Mouse (Mus musculus): Measurements from ENCODE around the gene Phc2. TPM values are rescaled to one million over a fixed set of nuclear protein-coding genes. Genes with fewer than 3 reads are reported as not detected.

The Phc2 gene
- polyA plus RNA-seq, 1 experiment from 2014 or later, result 24.5 TPM

DNA sequence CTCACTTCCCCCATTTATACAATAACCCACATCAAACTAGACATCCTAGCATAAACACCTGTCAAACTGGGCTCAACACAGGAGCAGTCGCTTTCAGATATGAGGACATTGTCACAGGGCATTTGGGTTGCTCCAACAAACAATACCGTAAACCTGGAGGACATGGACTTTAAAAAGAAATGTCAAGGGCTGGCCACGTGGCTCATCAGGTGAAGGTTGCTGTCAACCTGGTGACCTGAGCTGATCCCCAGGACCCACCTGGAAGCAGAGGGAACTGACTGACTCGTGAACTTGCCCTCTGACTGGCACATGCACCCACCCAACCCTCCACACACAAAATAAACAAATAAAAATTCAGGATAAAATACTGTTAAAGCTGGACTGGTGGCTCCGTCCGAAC, 33.9 kb upstream of the Phc2 start:
- Histone ChIP-seq H3K4me3 (no peak overlapping the region), H3K4me1 (peaks cover 22% of the 10 kb centered on the region), H3K36me3 (no peaks in the 10 kb centered on the region), H3K9me3 (no peaks in the 10 kb centered on the region), H3K27ac (no peak overlapping the region), H3K27me3 (ENCODE audit: insufficient read depth, poor library complexity, severe bottlenecking) (peaks cover 30% of the 10 kb centered on the region)
- no peak for DNase-seq (ENCODE audit: low spot score)
- WGBS, result 80% methylated on average over 6 of the region's 6 CpGs

DNA sequence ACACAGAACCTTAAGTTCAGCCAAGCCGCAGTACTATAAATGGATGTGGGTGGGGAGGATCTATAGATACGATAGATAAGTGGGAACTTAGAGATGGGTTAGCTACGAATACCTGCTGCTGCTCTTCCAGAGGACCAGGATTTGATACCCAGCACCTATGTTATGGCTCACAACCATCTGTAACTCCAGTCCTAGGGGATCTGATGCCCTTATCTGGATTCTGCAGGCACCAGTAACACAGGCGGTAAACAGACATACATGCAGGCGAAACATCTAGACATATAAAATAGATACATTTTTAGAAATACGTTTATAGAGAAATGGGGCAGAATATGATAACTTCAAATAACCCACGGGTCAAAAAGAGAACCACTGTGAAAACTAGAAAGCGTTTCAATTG, 33.4 kb upstream of the Phc2 start:
- 82% methylated on average over 8 of the region's 8 CpGs for WGBS
- Histone ChIP-seq H3K4me1 (peaks cover 22% of the 10 kb centered on the region), H3K4me3 (no peak overlapping the region), H3K27me3 (ENCODE audit: insufficient read depth, poor library complexity, severe bottlenecking) (peaks cover 25% of the 10 kb centered on the region), H3K36me3 (no peaks in the 10 kb centered on the region), H3K9me3 (no peaks in the 10 kb centered on the region), H3K27ac (no peak overlapping the region)
- DNase-seq (ENCODE audit: low spot score), result no peak

DNA sequence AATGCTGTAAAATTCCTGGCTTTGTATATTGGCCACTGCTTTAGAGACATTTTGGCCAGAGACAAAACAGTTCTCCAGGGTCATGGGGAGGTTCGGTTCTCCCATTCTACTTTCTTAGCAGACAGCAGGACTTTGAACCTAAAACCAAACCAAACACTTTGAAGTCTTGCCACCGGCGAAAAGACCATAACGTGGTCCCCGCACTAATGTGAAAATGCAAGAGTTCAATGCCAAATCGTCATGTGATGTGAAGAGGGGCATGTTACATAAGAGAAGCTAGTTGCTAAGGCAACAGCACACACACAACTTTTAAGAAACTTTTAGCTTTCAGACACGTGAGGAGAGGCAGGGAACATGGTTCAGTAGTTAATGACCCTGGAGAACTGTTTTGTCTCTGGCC, 19.1 kb upstream of the Phc2 start:
- no peak overlapping the region for H3K27ac ChIP-seq
- H3K36me3 ChIP-seq, result no peaks in the 10 kb centered on the region
- WGBS, result 80% methylated on average over 7 of the region's 7 CpGs
- peaks cover 50% of the 10 kb centered on the region for H3K4me1 ChIP-seq
- no peak for DNase-seq (ENCODE audit: low spot score)
- no peaks in the 10 kb centered on the region for H3K9me3 ChIP-seq
- H3K4me3 ChIP-seq, result no peak overlapping the region
- H3K27me3 ChIP-seq (ENCODE audit: insufficient read depth, poor library complexity, severe bottlenecking), result no peaks in the 10 kb centered on the region

DNA sequence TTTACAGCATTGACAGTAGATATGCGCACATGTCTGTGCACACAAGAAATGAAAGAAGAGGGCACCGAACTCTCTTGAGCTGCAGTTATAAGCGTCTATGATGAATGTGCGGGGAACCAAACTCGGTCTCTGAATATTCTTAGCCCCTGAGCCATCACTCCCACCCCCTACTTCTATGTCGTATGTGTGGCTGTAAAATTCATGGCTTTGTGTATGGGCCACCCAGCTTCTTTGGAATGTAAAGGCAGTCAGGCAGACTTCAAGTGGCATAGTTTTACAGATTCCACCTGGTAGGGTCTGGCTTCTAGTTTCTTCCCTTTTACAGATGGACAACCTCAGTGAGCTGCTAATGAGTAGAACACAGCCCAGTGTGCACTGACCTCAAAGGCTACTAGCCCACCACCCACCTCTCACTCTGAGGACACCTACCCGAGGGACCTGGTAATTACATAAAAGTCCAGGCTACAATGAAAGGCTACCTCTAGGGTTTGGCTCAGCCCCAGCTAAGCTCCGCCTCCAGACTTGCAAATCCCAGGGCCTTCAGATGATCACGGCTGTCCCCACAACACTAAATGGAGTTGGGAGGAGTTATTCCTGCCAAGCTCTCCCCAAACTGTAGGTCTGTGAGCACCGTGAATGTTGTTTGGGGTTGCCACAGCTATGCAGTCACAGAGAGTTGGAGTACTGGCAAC, 18.5 kb upstream of the Phc2 start:
- H3K4me3 ChIP-seq, result no peak overlapping the region
- no peaks in the 10 kb centered on the region for H3K27me3 ChIP-seq (ENCODE audit: insufficient read depth, poor library complexity, severe bottlenecking)
- peaks cover 52% of the 10 kb centered on the region for H3K4me1 ChIP-seq
- no peaks in the 10 kb centered on the region for H3K36me3 ChIP-seq
- peak; percentile 74 for DNase-seq (ENCODE audit: low spot score)
- H3K27ac ChIP-seq, result no peak overlapping the region
- 59% methylated on average over 10 of the region's 10 CpGs for WGBS
- no peaks in the 10 kb centered on the region for H3K9me3 ChIP-seq

DNA sequence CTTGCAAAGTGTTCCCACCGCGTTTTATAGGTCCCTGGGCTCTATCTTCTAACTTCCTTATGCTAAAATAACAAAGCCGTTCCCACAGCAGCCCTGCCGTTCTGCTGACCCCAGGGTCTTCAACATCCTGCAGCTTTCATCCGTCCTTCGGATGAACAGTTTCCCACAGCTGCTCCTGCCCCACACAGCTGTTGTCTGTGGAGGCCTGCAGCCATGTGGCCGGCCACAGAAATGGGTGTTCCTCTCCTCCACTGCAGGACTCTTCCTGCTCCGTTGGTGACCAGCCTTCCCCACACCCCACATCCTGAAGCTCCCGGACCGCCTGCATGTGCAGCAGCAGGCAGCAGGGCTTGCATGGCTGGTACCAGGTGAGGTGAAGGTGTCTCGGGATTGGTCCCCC, 17.3 kb upstream of the Phc2 start:
- no peak overlapping the region for H3K4me3 ChIP-seq
- peak; percentile 72 for DNase-seq (ENCODE audit: low spot score)
- H3K27ac ChIP-seq, result peak overlapping the region; percentile 65
- 45% methylated on average over 11 of the region's 11 CpGs for WGBS
- no peaks in the 10 kb centered on the region for H3K36me3 ChIP-seq
- no peaks in the 10 kb centered on the region for H3K27me3 ChIP-seq (ENCODE audit: insufficient read depth, poor library complexity, severe bottlenecking)
- peaks cover 58% of the 10 kb centered on the region for H3K4me1 ChIP-seq
- H3K9me3 ChIP-seq, result no peaks in the 10 kb centered on the region

DNA sequence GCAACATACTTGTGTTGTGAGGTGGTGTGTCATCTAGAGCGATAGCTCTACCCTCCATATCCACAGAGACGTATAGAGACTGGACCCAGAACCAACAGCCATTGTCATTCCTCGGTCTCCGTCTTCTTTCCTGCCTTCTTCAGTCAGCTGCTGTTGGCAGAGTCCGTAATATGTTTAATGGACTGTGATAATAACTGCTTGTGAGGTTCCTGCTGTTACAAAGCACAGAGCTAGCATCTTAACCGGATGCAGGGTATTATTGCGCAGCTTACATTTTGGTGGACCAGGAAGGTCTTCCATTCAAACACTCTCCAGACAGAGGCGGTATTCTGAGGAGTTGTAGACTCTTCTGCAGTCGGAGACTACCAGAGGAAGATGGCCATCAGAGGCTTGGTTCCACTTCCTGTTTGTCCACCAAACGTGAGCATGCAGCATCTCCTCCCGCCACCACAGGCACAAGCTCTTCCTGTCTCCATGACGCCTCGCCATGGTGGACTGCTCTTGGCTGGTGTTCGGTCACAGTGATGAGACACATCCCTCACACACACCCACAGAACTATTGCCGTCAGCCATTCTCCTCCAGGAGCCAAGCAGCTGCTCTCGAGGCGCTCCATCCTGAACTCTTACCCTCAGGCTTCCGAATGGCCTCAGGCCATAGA, 16.1 kb upstream of the Phc2 start:
- Histone ChIP-seq H3K27me3 (ENCODE audit: insufficient read depth, poor library complexity, severe bottlenecking) (no peaks in the 10 kb centered on the region), H3K4me1 (peaks cover 70% of the 10 kb centered on the region), H3K9me3 (no peaks in the 10 kb centered on the region), H3K27ac (peak overlapping the region; percentile 65; the same call in 1 of the 2 replicates), H3K36me3 (no peaks in the 10 kb centered on the region), H3K4me3 (no peak overlapping the region)
- DNase-seq (ENCODE audit: low spot score), result peak; percentile 72
- 85% methylated on average over 18 of the region's 18 CpGs for WGBS

DNA sequence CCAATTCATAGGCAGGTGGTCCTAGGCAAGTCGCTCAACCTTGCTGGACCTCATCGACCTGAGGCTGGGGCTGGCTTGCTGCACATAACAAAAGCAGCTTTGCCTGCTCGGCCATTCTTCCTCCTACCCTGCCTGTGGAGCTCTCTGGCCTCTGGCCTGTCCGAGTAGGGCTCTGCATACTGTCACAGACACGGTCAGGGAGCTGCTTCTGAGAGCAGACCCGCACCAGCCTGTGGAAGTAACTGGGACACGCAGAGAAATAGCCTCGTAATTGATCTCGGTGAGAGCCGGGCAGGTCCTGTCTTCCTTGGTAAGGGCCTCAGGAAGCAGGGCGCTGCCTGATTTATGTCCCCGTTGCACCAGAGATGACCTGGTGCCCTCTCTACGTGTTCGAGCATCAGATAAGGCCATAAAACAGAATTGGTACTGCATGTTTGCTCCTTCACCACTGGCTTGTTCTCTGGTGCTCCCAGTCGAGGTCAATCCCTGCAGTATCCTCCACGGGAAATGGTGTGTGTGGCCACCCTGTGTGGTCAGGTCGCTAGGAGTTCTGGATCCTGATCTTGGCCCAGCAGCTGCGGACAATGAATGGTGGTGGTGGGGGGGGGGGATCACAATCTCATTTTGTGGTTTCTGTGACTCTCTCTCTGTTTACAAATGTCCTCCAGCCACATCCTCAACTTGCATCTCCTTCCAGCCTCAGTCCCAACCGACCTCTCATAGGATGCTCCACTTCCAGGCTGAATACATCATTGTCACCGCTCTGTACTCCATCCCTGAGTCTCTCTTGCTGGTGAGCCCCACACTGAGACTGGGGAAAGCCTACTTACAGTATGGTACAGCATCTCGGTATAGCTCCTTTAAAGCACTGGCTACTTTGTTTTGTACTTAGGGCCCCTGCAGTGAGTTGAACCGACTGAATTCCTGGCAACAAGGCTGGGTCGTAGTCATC, 12.5 kb upstream of the Phc2 start:
- peaks cover 59% of the 10 kb centered on the region for H3K4me1 ChIP-seq
- H3K27ac ChIP-seq, result peak overlapping the region; percentile 65
- 33% methylated on average over 23 of the region's 23 CpGs for WGBS
- H3K4me3 ChIP-seq, result no peak overlapping the region
- no peaks in the 10 kb centered on the region for H3K36me3 ChIP-seq
- no peaks in the 10 kb centered on the region for H3K9me3 ChIP-seq
- 0 out of 2 replicates have a peak, but pooled peaks cover 5% of the 10 kb centered on the region for H3K27me3 ChIP-seq (ENCODE audit: insufficient read depth, poor library complexity, severe bottlenecking)
- DNase-seq (ENCODE audit: low spot score), result peak; percentile 87

DNA sequence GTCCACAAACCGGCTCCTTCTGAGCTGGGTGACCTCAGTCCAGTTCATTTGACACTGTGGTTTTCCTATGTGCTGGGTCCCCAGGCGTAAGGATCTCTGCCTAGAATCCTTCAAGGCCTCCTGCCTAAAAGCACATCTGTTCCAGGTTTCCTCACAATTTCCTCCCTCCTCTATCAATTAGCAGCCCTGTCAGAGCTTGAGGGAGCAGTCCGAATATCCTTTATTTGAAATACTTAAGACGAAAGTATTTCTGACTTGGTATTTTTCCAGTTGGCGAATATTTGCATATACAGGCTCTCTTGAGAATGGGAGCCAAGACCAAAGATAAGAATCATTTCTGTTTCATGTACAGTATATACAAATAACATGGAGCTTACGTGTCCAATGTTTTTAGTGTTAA, 8.6 kb upstream of the Phc2 start:
- no peaks in the 10 kb centered on the region for H3K36me3 ChIP-seq
- 69% methylated on average over 6 of the region's 6 CpGs for WGBS
- no peaks in the 10 kb centered on the region for H3K9me3 ChIP-seq
- DNase-seq (ENCODE audit: low spot score), result no peak
- peaks cover 5% of the 10 kb centered on the region; the same call in 1 of the 2 replicates for H3K27me3 ChIP-seq (ENCODE audit: insufficient read depth, poor library complexity, severe bottlenecking)
- H3K4me3 ChIP-seq, result no peak overlapping the region
- no peak overlapping the region for H3K27ac ChIP-seq
- peaks cover 60% of the 10 kb centered on the region for H3K4me1 ChIP-seq

DNA sequence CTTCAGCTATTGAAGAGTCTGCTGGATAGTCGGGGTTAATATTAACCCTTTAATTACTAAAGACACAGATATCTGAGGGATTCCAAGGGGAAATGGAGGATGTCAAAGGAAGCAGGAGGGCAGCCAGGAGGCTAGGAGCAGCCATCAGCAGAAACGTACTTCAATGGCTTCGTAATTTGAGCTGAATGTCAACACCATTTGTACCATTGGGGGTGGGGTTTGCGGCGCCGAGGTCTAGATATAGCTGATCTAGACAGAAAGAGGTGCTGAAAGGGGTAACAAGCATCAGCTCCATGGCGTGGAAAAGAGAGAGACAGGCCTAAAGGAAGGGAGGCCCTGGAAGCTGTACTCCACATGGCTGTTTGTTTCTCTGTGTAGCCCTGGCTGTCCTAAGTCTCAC, 7.7 kb upstream of the Phc2 start:
- Histone ChIP-seq H3K9me3 (no peaks in the 10 kb centered on the region), H3K27ac (no peak overlapping the region), H3K27me3 (ENCODE audit: insufficient read depth, poor library complexity, severe bottlenecking) (peaks cover 5% of the 10 kb centered on the region; the same call in 1 of the 2 replicates), H3K36me3 (no peaks in the 10 kb centered on the region), H3K4me3 (no peak overlapping the region), H3K4me1 (peaks cover 55% of the 10 kb centered on the region)
- DNase-seq (ENCODE audit: low spot score), result peak; percentile 80
- WGBS, result 9% methylated on average over 7 of the region's 7 CpGs

DNA sequence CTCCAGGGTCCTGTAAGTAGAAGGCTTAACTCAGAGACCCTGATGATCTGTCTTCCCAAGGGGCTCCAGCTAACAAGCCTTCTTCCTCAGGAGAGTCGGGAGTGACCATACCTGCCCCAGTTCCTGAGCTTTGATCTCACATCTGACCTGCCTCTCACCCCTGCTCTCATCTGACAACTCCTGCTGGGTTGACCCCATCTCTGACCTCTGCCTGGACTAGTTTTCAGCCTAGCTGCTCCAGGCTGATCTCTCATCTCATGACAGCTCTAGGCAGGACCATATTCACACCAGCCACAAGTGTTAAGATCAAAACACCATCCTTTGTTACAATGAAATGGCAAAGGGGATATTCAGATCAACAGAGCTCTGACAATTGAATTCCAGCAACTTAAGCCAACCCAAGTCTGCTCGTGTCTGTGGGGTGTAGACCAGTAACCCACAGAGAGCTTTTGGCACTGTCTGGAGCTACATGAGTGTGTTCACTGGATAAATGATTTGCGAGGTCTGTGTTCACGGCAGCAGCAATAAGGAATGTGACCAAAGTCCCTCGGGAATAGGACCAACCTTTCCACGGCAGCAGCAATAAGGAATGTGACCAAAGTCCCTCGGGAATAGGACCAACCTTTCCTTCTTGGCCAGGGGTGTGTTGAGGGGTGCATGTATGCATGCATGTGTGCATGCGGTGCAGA, 5.8 kb upstream of the Phc2 start:
- H3K4me1 ChIP-seq, result peaks cover 46% of the 10 kb centered on the region
- peaks cover 5% of the 10 kb centered on the region; the same call in 1 of the 2 replicates for H3K27me3 ChIP-seq (ENCODE audit: insufficient read depth, poor library complexity, severe bottlenecking)
- H3K4me3 ChIP-seq, result no peak overlapping the region
- H3K36me3 ChIP-seq, result no peaks in the 10 kb centered on the region
- no peaks in the 10 kb centered on the region for H3K9me3 ChIP-seq
- WGBS, result 58% methylated on average over 8 of the region's 8 CpGs
- DNase-seq (ENCODE audit: low spot score), result no peak
- no peak overlapping the region for H3K27ac ChIP-seq

DNA sequence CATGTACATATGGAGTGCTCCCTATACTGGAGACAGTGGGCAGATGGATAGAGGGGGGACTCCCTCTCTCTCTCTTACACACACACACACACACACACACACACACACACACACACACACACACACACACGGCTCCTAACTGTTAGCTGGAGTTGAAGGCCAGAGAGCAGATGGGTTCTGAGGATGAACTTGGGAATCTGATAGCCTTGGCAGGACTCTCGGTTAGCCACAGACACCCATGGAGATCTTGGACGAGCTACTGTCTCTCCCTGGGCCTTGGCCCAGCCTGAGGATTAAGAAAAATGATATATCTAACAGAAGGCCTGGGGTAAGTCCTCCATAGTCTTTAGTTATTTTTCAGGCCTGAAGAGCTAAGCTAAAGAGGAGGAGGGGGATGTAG, 3.0 kb upstream of the Phc2 start:
- Histone ChIP-seq H3K4me1 (peaks cover 60% of the 10 kb centered on the region), H3K27ac (no peak overlapping the region; the same call in 1 of the 2 replicates), H3K9me3 (no peaks in the 10 kb centered on the region), H3K36me3 (no peaks in the 10 kb centered on the region), H3K4me3 (no peak overlapping the region), H3K27me3 (ENCODE audit: insufficient read depth, poor library complexity, severe bottlenecking) (peaks cover 10% of the 10 kb centered on the region)
- no peak for DNase-seq (ENCODE audit: low spot score)
- 68% methylated on average over 3 of the region's 3 CpGs for WGBS

DNA sequence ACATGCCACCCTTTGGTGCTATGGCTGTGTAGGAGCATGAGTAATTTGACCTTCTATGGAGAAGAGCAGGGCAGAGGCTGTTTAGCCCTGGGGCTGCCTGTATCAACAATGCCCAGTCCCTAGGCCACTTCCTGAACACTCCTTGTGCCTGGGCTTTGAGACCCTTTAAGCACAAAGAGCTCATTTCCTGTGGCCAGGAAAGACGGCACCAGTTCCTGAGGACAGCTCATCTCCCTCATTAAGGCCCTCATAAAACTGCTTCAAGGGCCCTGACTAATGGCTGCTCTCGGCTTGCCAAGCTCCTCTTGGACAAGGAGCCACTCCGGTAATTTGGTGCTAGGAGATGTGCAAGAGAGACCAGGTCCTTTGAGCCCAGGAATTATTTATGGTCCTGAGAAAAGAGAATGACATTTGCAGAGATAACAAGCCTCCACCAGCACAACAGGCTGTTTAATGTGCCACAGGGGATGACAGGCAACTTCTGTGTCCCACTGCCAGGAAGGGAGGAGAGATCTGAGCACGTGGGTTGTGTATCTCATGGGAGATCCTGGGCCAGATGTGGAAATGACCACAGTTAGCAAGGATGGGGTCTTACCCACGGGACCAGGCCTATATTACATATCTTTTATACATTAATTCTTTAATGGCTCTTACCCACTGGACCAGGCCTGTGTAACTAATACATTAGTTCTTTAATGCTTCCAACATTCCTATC, 1.8 kb upstream of the Phc2 start:
- peaks cover 50% of the 10 kb centered on the region for H3K4me1 ChIP-seq
- peaks cover 18% of the 10 kb centered on the region for H3K27me3 ChIP-seq (ENCODE audit: insufficient read depth, poor library complexity, severe bottlenecking)
- 27% methylated on average over 5 of the region's 5 CpGs for WGBS
- no peak overlapping the region for H3K4me3 ChIP-seq
- no peaks in the 10 kb centered on the region for H3K36me3 ChIP-seq
- no peaks in the 10 kb centered on the region for H3K9me3 ChIP-seq
- no peak for DNase-seq (ENCODE audit: low spot score)
- H3K27ac ChIP-seq, result peak overlapping the region; percentile 36
